Mouse (Mus musculus) layer of hippocampus, postnatal 14 days (tissue): ENCODE measurements at regions not wholly inside any gene's neighbourhood (a gene's known extent, or its start where the extent isn't known, plus 50 kb on each side); places are given as distances from the start of the nearest gene placed in this dataset.

Experiments
- DNase-seq, 2 experiments: peaks; one replicate each; pipeline ENCODE4 v3.0.0; 2021 to 2022; ENCODE audit warnings: low spot score in 2 of 2, mixed read lengths in 1 of 2

GRCm38 (mm10) chr1:183619451-183620059, 201.5 kb downstream of the Hhipl2 start:
- DNase-seq, result no peak

GRCm38 (mm10) chr1:183622341-183622740, 204.3 kb downstream of the Hhipl2 start:
- no peak for DNase-seq

GRCm38 (mm10) chr1:183624266-183624665, 206.3 kb downstream of the Hhipl2 start:
- peak in 1 of 2 experiments; percentile 13 for DNase-seq

- no peak for DNase-seq
Measured at GRCm38 (mm10) chr1:183633810-183634209, 215.8 kb downstream of the Hhipl2 start.

GRCm38 (mm10) chr1:183634836-183635235, 216.8 kb downstream of the Hhipl2 start:
- no peak for DNase-seq

GRCm38 (mm10) chr1:183637214-183637613, 219.2 kb downstream of the Hhipl2 start:
- no peak for DNase-seq

- no peak for DNase-seq
Measured at GRCm38 (mm10) chr1:183639332-183639731, 221.3 kb downstream of the Hhipl2 start.

- no peak for DNase-seq
Measured at GRCm38 (mm10) chr1:183640568-183640967, 222.6 kb downstream of the Hhipl2 start.

- no peak for DNase-seq
Measured at GRCm38 (mm10) chr1:183644001-183644400, 226.0 kb downstream of the Hhipl2 start.

- no peak for DNase-seq
Measured at GRCm38 (mm10) chr1:183653878-183654277, 235.9 kb downstream of the Hhipl2 start.

- peak in 1 of 2 experiments; percentile 24 for DNase-seq
Measured at GRCm38 (mm10) chr1:183657043-183657442, 239.0 kb downstream of the Hhipl2 start.

GRCm38 (mm10) chr1:183660541-183660940, 242.5 kb downstream of the Hhipl2 start:
- DNase-seq, result no peak

GRCm38 (mm10) chr1:183662369-183663043, 244.5 kb downstream of the Hhipl2 start:
- no peak for DNase-seq

- DNase-seq, result no peak
Measured at GRCm38 (mm10) chr1:183669271-183669670, 251.3 kb downstream of the Hhipl2 start.

GRCm38 (mm10) chr1:183669674-183670073, 251.7 kb downstream of the Hhipl2 start:
- peak; percentile 19 to 37 for DNase-seq

- DNase-seq, result no peak
Measured at GRCm38 (mm10) chr1:183670542-183670941, 252.5 kb downstream of the Hhipl2 start.

GRCm38 (mm10) chr1:183671541-183671940, 253.5 kb downstream of the Hhipl2 start:
- DNase-seq, result no peak

- DNase-seq, result no peak
Measured at GRCm38 (mm10) chr1:183672521-183672920, 254.5 kb downstream of the Hhipl2 start.

GRCm38 (mm10) chr1:183677585-183677984, 259.6 kb downstream of the Hhipl2 start:
- DNase-seq, result no peak

GRCm38 (mm10) chr1:183679949-183680348, 261.9 kb downstream of the Hhipl2 start:
- DNase-seq, result peak in 1 of 2 experiments; percentile 12

GRCm38 (mm10) chr1:183686056-183686455, 268.0 kb downstream of the Hhipl2 start:
- DNase-seq, result no peak

GRCm38 (mm10) chr1:183692756-183693155, 274.7 kb downstream of the Hhipl2 start:
- DNase-seq, result no peak

- DNase-seq, result no peak
Measured at GRCm38 (mm10) chr1:183699284-183699683, 281.3 kb downstream of the Hhipl2 start.
